Mouse (Mus musculus) liver, adult 2 months (tissue): Measurements from ENCODE around the gene Tsen15.

ENCODE experiments used
- CTCF ChIP-seq: fragments of 200-500 bp; IDR thresholded peaks from 2 replicates; pipeline ENCODE4 v1.5.1; 2011; ENCODE audit warnings: low read depth, low read length, control low read depth
- POLR2A ChIP-seq: fragments of 200-500 bp; IDR thresholded peaks from 2 replicates; pipeline ENCODE4 v1.6.1; 2011; ENCODE audit warnings: low read length, control low read depth; ENCODE audit not compliant: insufficient read depth; ENCODE audit errors: extremely low read depth

DNA sequence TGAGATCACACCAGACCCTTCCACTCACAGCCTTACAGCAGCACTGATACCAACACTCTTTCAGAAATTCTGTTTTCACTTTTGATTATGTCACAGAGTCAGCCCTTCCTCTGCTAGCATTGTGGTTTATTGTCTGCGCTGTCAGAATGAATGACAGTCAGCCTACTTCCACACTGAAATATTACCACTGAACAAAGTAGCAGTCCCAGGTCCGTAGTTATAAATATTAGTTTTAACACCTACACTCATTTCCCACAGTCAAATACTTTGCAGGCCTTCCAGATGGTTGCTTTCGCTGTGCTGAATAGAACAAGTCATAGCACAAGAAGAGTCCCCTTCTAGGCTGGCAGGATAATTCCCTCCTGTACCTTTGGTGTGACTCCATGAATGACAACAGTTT lies 35.8 kb upstream of the Tsen15 start:
- no peak for TF ChIP-seq POLR2A
- TF ChIP-seq CTCF, result no peak
